Mouse (Mus musculus): ENCODE results near the gene Insig1.
A peak's percentile ranks its signal among the peaks of the same experiment; 100 is the strongest.

The Insig1 gene

GRCm38 (mm10) chr5:28070828-28071455 is at the start of gene Insig1:
Insig1 (plus strand) TSS chr5:28071363.
- DNase-seq (ENCODE audit: low spot score), result peak; percentile 97

GRCm38 (mm10) chr5:28023452-28023851 is 47.7 kb upstream of the Insig1 start:
- no peak for DNase-seq (ENCODE audit: low spot score)

GRCm38 (mm10) chr5:28031577-28032236 is 39.5 kb upstream of the Insig1 start:
- DNase-seq (ENCODE audit: low spot score), result no peak

- DNase-seq (ENCODE audit: low spot score), result no peak
Observed at GRCm38 (mm10) chr5:28032866-28033265, 38.3 kb upstream of the Insig1 start.

GRCm38 (mm10) chr5:28033281-28033680 is 37.9 kb upstream of the Insig1 start:
- no peak for DNase-seq (ENCODE audit: low spot score)

- no peak for DNase-seq (ENCODE audit: low spot score)
Observed at GRCm38 (mm10) chr5:28033826-28034225, 37.3 kb upstream of the Insig1 start.

GRCm38 (mm10) chr5:28036011-28036410 is 35.2 kb upstream of the Insig1 start:
- DNase-seq (ENCODE audit: low spot score), result no peak

GRCm38 (mm10) chr5:28036518-28036917 is 34.6 kb upstream of the Insig1 start:
- no peak for DNase-seq (ENCODE audit: low spot score)

- peak; percentile 79 for DNase-seq (ENCODE audit: low spot score)
Observed at GRCm38 (mm10) chr5:28037172-28037591, 34.0 kb upstream of the Insig1 start.

GRCm38 (mm10) chr5:28037639-28038038 is 33.5 kb upstream of the Insig1 start:
- DNase-seq (ENCODE audit: low spot score), result peak; percentile 38

GRCm38 (mm10) chr5:28038115-28038514 is 33.0 kb upstream of the Insig1 start:
- peak; percentile 81 for DNase-seq (ENCODE audit: low spot score)

- no peak for DNase-seq (ENCODE audit: low spot score)
Observed at GRCm38 (mm10) chr5:28039746-28040655, 31.2 kb upstream of the Insig1 start.

- DNase-seq (ENCODE audit: low spot score), result no peak
Observed at GRCm38 (mm10) chr5:28040726-28041125, 30.4 kb upstream of the Insig1 start.

GRCm38 (mm10) chr5:28042021-28042420 is 29.1 kb upstream of the Insig1 start:
- no peak for DNase-seq (ENCODE audit: low spot score)

GRCm38 (mm10) chr5:28042779-28043178 is 28.4 kb upstream of the Insig1 start:
- no peak for DNase-seq (ENCODE audit: low spot score)

- no peak for DNase-seq (ENCODE audit: low spot score)
Observed at GRCm38 (mm10) chr5:28043386-28043785, 27.8 kb upstream of the Insig1 start.

- no peak for DNase-seq (ENCODE audit: low spot score)
Observed at GRCm38 (mm10) chr5:28046966-28047365, 24.2 kb upstream of the Insig1 start.

- no peak for DNase-seq (ENCODE audit: low spot score)
Observed at GRCm38 (mm10) chr5:28047961-28048360, 23.2 kb upstream of the Insig1 start.

- DNase-seq (ENCODE audit: low spot score), result no peak
Observed at GRCm38 (mm10) chr5:28055450-28055849, 15.7 kb upstream of the Insig1 start.

- DNase-seq (ENCODE audit: low spot score), result no peak
Observed at GRCm38 (mm10) chr5:28056877-28057276, 14.3 kb upstream of the Insig1 start.

- DNase-seq (ENCODE audit: low spot score), result no peak
Observed at GRCm38 (mm10) chr5:28060506-28060905, 10.7 kb upstream of the Insig1 start.

GRCm38 (mm10) chr5:28061011-28061410 is 10.2 kb upstream of the Insig1 start:
- DNase-seq (ENCODE audit: low spot score), result no peak
